Mouse (Mus musculus) kidney, adult 10 weeks (tissue): Measurements from ENCODE around the gene Olfr339. TPM values are rescaled to one million over a fixed set of nuclear protein-coding genes. Genes with fewer than 3 reads are reported as not detected.

Experiments used
- polyA plus RNA-seq: library from polyadenylated mRNA; stranded (reverse); fragments of 350-450 nt; fragmentation: Illumina TruSeq; extraction: RNeasy Lipid Tissue Mini Kit (QIAGEN cat#74804); gene quantifications from one replicate; pipeline ENCODE4 v1.2.3, GENCODE M21; 2014; ENCODE audit warnings: low read depth, low replicate concordance

Gene Olfr339
- polyA plus RNA-seq: not detected

GRCm38 (mm10) chr2:36418647-36419046, at the start of gene Olfr339:
Olfr339 (plus strand) TSS chr2:36418947.

GRCm38 (mm10) chr2:36373219-36373618, 45.5 kb upstream of the Olfr339 start, which contains the start of gene Olfr338:
Olfr338 (plus strand) TSS chr2:36373519.

DNA sequence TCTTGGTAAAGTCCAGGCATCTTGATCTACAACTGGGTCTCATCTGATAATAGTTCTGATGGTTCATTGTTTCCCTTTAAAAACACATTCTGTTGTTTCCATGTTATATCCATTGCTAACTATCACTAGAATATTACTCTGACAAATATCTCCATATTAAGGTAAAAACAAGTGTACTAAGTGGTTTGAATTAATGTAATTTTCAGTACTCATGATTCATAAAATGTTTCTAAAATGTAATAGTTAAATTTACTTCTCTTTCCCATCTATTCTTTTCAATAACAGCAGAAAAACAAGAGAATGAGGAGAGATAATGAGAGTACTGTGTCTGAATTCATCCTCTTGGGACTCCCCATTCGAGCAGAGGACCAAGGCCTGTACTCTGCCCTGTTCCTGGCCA, 33.5 kb downstream of the Olfr339 start, which contains the start of gene Olfr340:
Olfr340 (plus strand) TSS at position 301 of the 400 bp plus-strand sequence.

Other genes starting within 250 kb of the Olfr339 start
- gene Ptgs1, start 188.5 kb upstream of the Olfr339 start, polyA plus RNA-seq: 15.4 TPM
- not detected for gene Olfr338, start 45.4 kb upstream of the Olfr339 start, polyA plus RNA-seq
- gene Olfr340, start 33.6 kb downstream of the Olfr339 start, polyA plus RNA-seq: not detected
- not detected for gene Olfr341, start 63.5 kb downstream of the Olfr339 start, polyA plus RNA-seq
- not detected for gene Olfr342, start 106.1 kb downstream of the Olfr339 start, polyA plus RNA-seq
- gene Olfr344, start 147.7 kb downstream of the Olfr339 start, polyA plus RNA-seq: not detected
- not detected for gene Olfr345, start 221.1 kb downstream of the Olfr339 start, polyA plus RNA-seq